Mouse (Mus musculus): ENCODE data around the gene Zfp93.

DNA sequence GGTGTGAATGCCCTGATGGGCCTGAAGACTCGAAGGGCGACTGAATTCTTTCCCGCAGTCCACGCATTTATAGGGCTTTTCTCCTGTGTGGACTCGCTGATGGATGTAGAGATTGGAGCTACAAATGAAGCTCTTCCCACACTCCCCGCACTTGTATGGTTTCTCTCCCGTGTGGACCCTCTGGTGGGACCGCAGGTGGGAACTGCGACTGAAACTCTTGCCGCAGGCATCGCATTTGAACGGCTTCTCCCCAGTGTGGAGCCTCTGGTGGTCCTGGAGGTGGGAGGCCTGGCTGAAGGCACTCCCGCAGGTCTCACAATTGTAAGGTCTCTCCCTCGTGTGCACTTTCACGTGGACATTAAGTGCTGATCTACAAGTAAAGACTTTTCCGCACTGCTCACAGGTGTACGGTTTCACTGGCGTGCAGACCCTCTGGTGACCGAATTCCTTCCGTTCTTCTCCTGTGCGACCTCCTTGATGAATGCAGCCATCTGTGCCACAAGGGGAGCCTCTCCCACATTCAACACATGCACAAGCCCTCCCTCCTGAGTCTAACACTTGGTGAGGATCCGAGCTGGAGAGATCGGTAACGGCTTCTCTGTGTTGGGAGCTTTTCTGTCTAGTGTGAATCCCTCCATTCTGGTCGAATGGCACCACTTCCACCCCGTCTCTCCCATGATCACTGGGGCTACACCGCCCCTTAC lies 21.3 kb downstream of the Zfp93 start:
- no peak for TF ChIP-seq CTCF (IDR thresholded peaks at IDR 0.05; ENCODE audit: low read depth)
- TF ChIP-seq EP300 (IDR thresholded peaks at IDR 0.05; ENCODE audit: low read depth), result no peak

Measured in heart, postnatal 0 days (tissue).